Mouse (Mus musculus) embryonic facial prominence, embryonic 11.5 days (tissue): ENCODE results near the gene Aatk. TPM values are rescaled to one million over a fixed set of nuclear protein-coding genes. Genes with fewer than 3 reads are reported as not detected.

Experiments
- ATAC-seq: fragments of 200-750 bp; cut with Nextera tagmentation; replicated peaks from 2 replicates; pipeline ENCODE4 v1.8.0; 2017; ENCODE audit warnings: low read depth; ENCODE audit not compliant: insufficient number of reproducible peaks, low FRiP score, low TSS enrichment
- DNase-seq: peaks from one replicate; pipeline ENCODE4 v3.0.0-alpha.2; 2015; ENCODE audit warnings: low spot score
- H3K27ac ChIP-seq: fragments of 300-500 bp; sonication (generic); replicated peaks from 2 replicates; pipeline ENCODE4 v1.5.1; 2014; ENCODE audit warnings: mild to moderate bottlenecking, low read depth, low read length, control low read depth
- H3K27me3 ChIP-seq: fragments of 300-500 bp; sonication (generic); 2 replicates; pipeline ENCODE4 v1.6.1; 2014; ENCODE audit warnings: mild to moderate bottlenecking, low read length, moderate library complexity, mixed read lengths; ENCODE audit not compliant: control insufficient read depth, insufficient read depth
- H3K36me3 ChIP-seq: fragments of 300-500 bp; sonication (generic); replicated peaks from 2 replicates; pipeline ENCODE4 v1.6.1; 2014; ENCODE audit warnings: low read depth, mild to moderate bottlenecking, low read length, moderate library complexity, mixed read lengths; ENCODE audit not compliant: control insufficient read depth, insufficient read depth
- H3K4me1 ChIP-seq: fragments of 300-500 bp; sonication (generic); 2 replicates; pipeline ENCODE4 v1.6.1; 2014; ENCODE audit warnings: low read length, mixed read lengths; ENCODE audit not compliant: control insufficient read depth, insufficient read depth
- H3K4me2 ChIP-seq: fragments of 300-500 bp; sonication (generic); 2 replicates; pipeline ENCODE4 v1.6.1; 2014; ENCODE audit warnings: low read depth, mild to moderate bottlenecking, control low read depth, low read length, moderate library complexity
- H3K4me3 ChIP-seq: fragments of 300-500 bp; sonication (generic); 2 replicates; pipeline ENCODE4 v1.5.1; 2014; ENCODE audit warnings: low read depth, low read length, control low read depth
- H3K9ac ChIP-seq: fragments of 300-500 bp; sonication (generic); replicated peaks from 2 replicates; pipeline ENCODE4 v1.6.1; 2014; ENCODE audit warnings: mild to moderate bottlenecking, control low read depth, low read length
- H3K9me3 ChIP-seq: fragments of 300-500 bp; sonication (generic); replicated peaks from 2 replicates; pipeline ENCODE4 v1.6.1; 2016; ENCODE audit warnings: mild to moderate bottlenecking, low read length, inconsistent platforms, mixed read lengths; ENCODE audit not compliant: control insufficient read depth
- WGBS: fragments of 180-500 bp; shearing (Covaris S2); extraction: QIAGEN DNeasy Blood & Tissue Kit; methylation state at CpG from one replicate; pipeline ENCODE4 v1.1.7; 2014; 5-methylcytosine and 5-hydroxymethylcytosine counted together
- polyA plus RNA-seq: library from polyadenylated mRNA; unstranded; fragments of >200 nt; fragmentation: Nextera tagmentation; extraction: Ambion mirVana; gene quantifications from 2 replicates; pipeline ENCODE4 v1.2.1, GENCODE M21; 2014

The Aatk gene
- polyA plus RNA-seq, 1 experiment from 2014 or later, result 1.2 TPM

GRCm38 (mm10) chr11:119989115-119989564 is 57.8 kb downstream of the Aatk start:
- Histone ChIP-seq H3K27me3 (no peaks in the 10 kb centered on the region), H3K9ac (no peak overlapping the region), H3K36me3 (no peaks in the 10 kb centered on the region; the same call in none of the 2 replicates), H3K27ac (no peak overlapping the region), H3K4me1 (peaks cover 5% of the 10 kb centered on the region), H3K4me2 (no peak overlapping the region), H3K9me3 (no peaks in the 10 kb centered on the region), H3K4me3 (no peak overlapping the region)
- no peak; the same call in 1 of the 2 replicates for ATAC-seq
- 46% methylated on average over 10 of the region's 10 CpGs for WGBS
- DNase-seq, result peak; percentile 50

- H3K9ac ChIP-seq, result no peak overlapping the region
- H3K27ac ChIP-seq, result no peak overlapping the region
- H3K36me3 ChIP-seq, result no peaks in the 10 kb centered on the region; the same call in 1 of the 2 replicates
- no peak overlapping the region for H3K4me3 ChIP-seq
- DNase-seq (no peak), ATAC-seq (no peak)
- WGBS, result 87% methylated on average over 7 of the region's 7 CpGs
- H3K4me2 ChIP-seq, result no peak overlapping the region
- H3K9me3 ChIP-seq, result no peaks in the 10 kb centered on the region
- H3K27me3 ChIP-seq, result no peaks in the 10 kb centered on the region
- peaks cover 5% of the 10 kb centered on the region for H3K4me1 ChIP-seq
Observed at GRCm38 (mm10) chr11:119988391-119988790, 58.6 kb downstream of the Aatk start.

GRCm38 (mm10) chr11:119987876-119988275 is 59.1 kb downstream of the Aatk start:
- ATAC-seq (no peak), DNase-seq (no peak)
- Histone ChIP-seq H3K9ac (no peak overlapping the region), H3K9me3 (no peaks in the 10 kb centered on the region), H3K4me1 (peaks cover 5% of the 10 kb centered on the region), H3K4me3 (no peak overlapping the region), H3K4me2 (no peak overlapping the region), H3K36me3 (no peaks in the 10 kb centered on the region; the same call in 1 of the 2 replicates), H3K27me3 (no peaks in the 10 kb centered on the region), H3K27ac (no peak overlapping the region)
- WGBS, result 90% methylated on average over 7 of the region's 7 CpGs

GRCm38 (mm10) chr11:119986751-119987425 is 60.1 kb downstream of the Aatk start:
- Histone ChIP-seq H3K9me3 (no peaks in the 10 kb centered on the region), H3K27ac (no peak overlapping the region), H3K4me3 (no peak overlapping the region), H3K9ac (no peak overlapping the region), H3K36me3 (no peaks in the 10 kb centered on the region; the same call in 1 of the 2 replicates), H3K4me1 (peaks cover 5% of the 10 kb centered on the region), H3K27me3 (no peaks in the 10 kb centered on the region), H3K4me2 (no peak overlapping the region)
- DNase-seq (no peak), ATAC-seq (no peak)
- WGBS, result 79% methylated on average over 9 of the region's 9 CpGs

- Histone ChIP-seq H3K4me1 (no peaks in the 10 kb centered on the region), H3K27me3 (no peaks in the 10 kb centered on the region), H3K4me3 (no peak overlapping the region), H3K27ac (no peak overlapping the region), H3K4me2 (no peak overlapping the region), H3K9me3 (no peaks in the 10 kb centered on the region), H3K9ac (no peak overlapping the region), H3K36me3 (no peaks in the 10 kb centered on the region; the same call in 1 of the 2 replicates)
- DNase-seq, result no peak
- no peak for ATAC-seq
- WGBS, result 93% methylated on average over 2 of the region's 2 CpGs
Observed at GRCm38 (mm10) chr11:119983151-119983550, 63.8 kb downstream of the Aatk start.

GRCm38 (mm10) chr11:119982236-119982635 is 64.7 kb downstream of the Aatk start:
- Histone ChIP-seq H3K4me3 (no peak overlapping the region), H3K36me3 (no peaks in the 10 kb centered on the region; the same call in 1 of the 2 replicates), H3K27me3 (no peaks in the 10 kb centered on the region), H3K27ac (no peak overlapping the region), H3K9ac (no peak overlapping the region), H3K4me2 (no peak overlapping the region), H3K9me3 (no peaks in the 10 kb centered on the region), H3K4me1 (no peaks in the 10 kb centered on the region)
- WGBS, result 94% methylated on average over 3 of the region's 3 CpGs
- no peak for DNase-seq
- ATAC-seq, result no peak

GRCm38 (mm10) chr11:119981769-119982168 is 65.2 kb downstream of the Aatk start:
- H3K27me3 ChIP-seq, result no peaks in the 10 kb centered on the region
- WGBS, result 63% methylated on average over 3 of the region's 3 CpGs
- H3K4me1 ChIP-seq, result no peaks in the 10 kb centered on the region
- no peak overlapping the region for H3K4me2 ChIP-seq
- no peak overlapping the region for H3K4me3 ChIP-seq
- no peaks in the 10 kb centered on the region; the same call in 1 of the 2 replicates for H3K36me3 ChIP-seq
- ATAC-seq (no peak), DNase-seq (no peak)
- H3K9ac ChIP-seq, result no peak overlapping the region
- H3K27ac ChIP-seq, result no peak overlapping the region
- H3K9me3 ChIP-seq, result no peaks in the 10 kb centered on the region

GRCm38 (mm10) chr11:119979596-119980385 is 67.2 kb downstream of the Aatk start:
- WGBS, result 84% methylated on average over 10 of the region's 10 CpGs

More at GRCm38 (mm10) chr11:119979596-119980385, 67.2 kb downstream of the Aatk start:
- no peak overlapping the region for H3K4me2 ChIP-seq
- no peak overlapping the region for H3K9ac ChIP-seq
- H3K27me3 ChIP-seq, result no peaks in the 10 kb centered on the region
- H3K4me1 ChIP-seq, result no peaks in the 10 kb centered on the region
- DNase-seq (no peak), ATAC-seq (no peak)
- H3K4me3 ChIP-seq, result no peak overlapping the region
- no peak overlapping the region for H3K27ac ChIP-seq
- H3K36me3 ChIP-seq, result no peaks in the 10 kb centered on the region; the same call in 1 of the 2 replicates
- no peaks in the 10 kb centered on the region for H3K9me3 ChIP-seq
